Mouse (Mus musculus): ENCODE results near the gene Sp6. TPM values are rescaled to one million over a fixed set of nuclear protein-coding genes. Genes with fewer than 3 reads are reported as not detected.

Sp6 gene
- polyA plus RNA-seq, 1 experiment from 2014 or later: 3.3 TPM

DNA sequence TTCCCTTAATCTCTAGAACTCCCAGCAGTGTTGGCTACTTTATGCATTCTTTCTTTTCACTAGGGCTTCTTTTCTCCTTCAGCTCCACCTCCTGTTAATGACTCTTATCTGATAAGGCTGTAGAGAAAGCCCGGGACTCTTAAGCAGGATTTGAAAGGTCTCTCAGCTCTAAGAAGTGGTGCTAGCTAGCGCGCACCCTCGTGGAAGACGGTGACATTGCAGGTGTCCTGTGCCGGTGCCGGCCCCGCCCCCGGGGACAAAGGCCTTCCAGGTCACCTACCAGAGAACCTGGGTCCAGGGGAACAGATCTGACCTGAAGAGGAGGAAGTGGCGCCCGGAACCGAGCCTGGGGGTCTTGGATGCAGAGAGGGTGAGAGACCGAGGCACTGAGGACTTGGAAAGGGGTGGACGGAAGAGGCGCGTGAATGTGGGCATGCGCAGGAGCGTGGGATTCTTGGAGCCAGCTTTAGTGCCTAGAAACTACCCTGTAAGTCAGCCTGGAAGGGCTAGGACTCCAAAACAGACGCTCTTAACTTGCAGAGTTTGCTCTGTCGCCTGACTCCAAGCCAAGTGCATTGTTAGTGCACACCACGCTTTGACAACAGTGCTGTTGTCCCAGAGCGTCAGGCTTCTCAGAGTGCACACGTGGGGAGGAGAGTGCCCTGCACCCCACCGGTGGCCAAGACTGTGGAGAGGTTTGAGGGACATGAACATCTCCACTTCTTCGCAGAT is 16.7 kb downstream of the Sp6 start, which contains the start of gene Scrn2:
TSS of gene Scrn2 (plus strand) at position 253 of the 732 bp plus-strand sequence.
- peaks cover 19% of the 10 kb centered on the region for H3K36me3 ChIP-seq
- ATAC-seq (ENCODE audit: insufficient number of reproducible peaks, insufficient read depth, low FRiP score, low TSS enrichment, low read depth): peak; percentile 45; the same call in 1 of the 2 replicates
- peak within 1 kb of the TSS; percentile 82 for H3K9ac ChIP-seq
- H3K4me2 ChIP-seq: peak within 1 kb of the TSS; percentile 72
- peak within 1 kb of the TSS; percentile 71 for H3K4me3 ChIP-seq
- peaks cover 9% of the 10 kb centered on the region for H3K27me3 ChIP-seq
- WGBS: under 1% methylated on average over 25 of the region's 25 CpGs
- no peaks in the 10 kb centered on the region for H3K9me3 ChIP-seq
- peaks cover 26% of the 10 kb centered on the region for H3K4me1 ChIP-seq
- H3K27ac ChIP-seq: peak within 1 kb of the TSS; percentile 82

DNA sequence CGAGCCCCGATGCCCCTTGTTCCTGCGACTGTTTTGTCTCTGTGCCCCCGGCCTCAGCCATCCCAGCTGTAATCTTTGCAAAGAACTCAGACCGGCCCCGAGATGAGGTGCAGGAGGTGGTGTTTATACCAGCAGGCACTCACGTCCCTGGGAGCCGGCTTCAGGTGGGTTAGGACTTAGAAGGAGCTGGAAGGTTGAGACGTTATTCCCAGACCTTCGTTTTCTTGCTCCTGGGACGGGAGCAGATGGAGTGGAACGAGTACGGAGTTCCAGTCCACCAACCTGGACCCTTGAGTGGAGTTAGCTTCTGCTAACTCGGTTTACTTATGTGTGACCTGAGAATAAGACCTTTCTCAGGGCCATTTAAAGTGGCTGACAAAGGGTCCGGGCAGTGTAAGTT is 17.2 kb downstream of the Sp6 start:
- H3K4me2 ChIP-seq: peak overlapping the region; percentile 72
- WGBS: 14% methylated on average over 15 of the region's 15 CpGs
- peak overlapping the region; percentile 71 for H3K4me3 ChIP-seq
- peak overlapping the region; percentile 82; the same call in 1 of the 2 replicates for H3K27ac ChIP-seq
- ATAC-seq (ENCODE audit: insufficient number of reproducible peaks, insufficient read depth, low FRiP score, low TSS enrichment, low read depth): no peak
- H3K9ac ChIP-seq: peak overlapping the region; percentile 82
- H3K4me1 ChIP-seq: peaks cover 21% of the 10 kb centered on the region
- peaks cover 3% of the 10 kb centered on the region; the same call in 1 of the 2 replicates for H3K27me3 ChIP-seq
- peaks cover 19% of the 10 kb centered on the region for H3K36me3 ChIP-seq
- H3K9me3 ChIP-seq: no peaks in the 10 kb centered on the region

DNA sequence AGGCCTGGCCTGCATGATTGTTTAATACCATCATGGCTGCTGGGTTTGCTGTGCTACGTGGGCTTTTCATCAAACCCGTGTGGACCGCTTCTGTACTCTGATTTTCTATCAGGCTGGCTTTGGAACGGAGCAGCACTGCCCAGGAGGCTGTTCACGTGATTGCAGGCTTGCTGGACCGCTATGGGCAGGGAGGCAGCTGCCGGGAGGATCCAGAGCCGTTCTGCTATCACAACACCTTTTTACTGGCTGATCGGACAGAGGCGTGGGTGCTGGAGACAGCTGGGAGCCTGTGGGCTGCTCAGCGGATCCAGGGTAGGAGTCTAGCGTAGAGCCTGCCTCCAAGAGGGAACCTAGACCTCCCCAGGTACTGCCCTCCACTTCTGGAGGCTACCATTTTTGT is 18.8 kb downstream of the Sp6 start:
- Histone ChIP-seq H3K4me1 (peaks cover 13% of the 10 kb centered on the region), H3K9me3 (no peaks in the 10 kb centered on the region), H3K27me3 (no peaks in the 10 kb centered on the region), H3K4me2 (no peak overlapping the region), H3K4me3 (no peak overlapping the region), H3K36me3 (peaks cover 19% of the 10 kb centered on the region), H3K9ac (no peak overlapping the region), H3K27ac (no peak overlapping the region)
- no peak for ATAC-seq (ENCODE audit: insufficient number of reproducible peaks, insufficient read depth, low FRiP score, low TSS enrichment, low read depth)
- WGBS: 83% methylated on average over 12 of the region's 12 CpGs

DNA sequence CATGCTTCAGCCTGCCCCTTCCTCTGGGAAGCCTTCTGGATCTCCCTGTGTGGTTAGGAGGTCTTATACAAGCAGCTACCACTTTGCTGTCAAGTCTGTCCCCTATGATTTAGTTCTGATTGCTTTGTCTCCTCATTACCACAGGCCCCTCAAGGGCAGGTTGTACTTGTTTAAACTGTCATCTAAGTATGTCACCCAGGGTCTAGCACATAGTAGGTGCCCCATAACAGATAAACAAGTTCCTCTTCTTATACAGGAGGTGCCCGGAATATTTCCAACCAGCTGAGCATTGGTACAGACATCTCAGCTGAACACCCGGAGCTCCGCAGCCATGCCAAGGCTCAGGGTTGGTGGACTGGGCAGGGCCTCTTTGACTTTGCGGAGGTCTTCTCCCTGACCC is 19.3 kb downstream of the Sp6 start:
- Histone ChIP-seq H3K4me2 (no peak overlapping the region), H3K27ac (no peak overlapping the region), H3K4me3 (no peak overlapping the region), H3K27me3 (no peaks in the 10 kb centered on the region), H3K9me3 (no peaks in the 10 kb centered on the region), H3K4me1 (peaks cover 13% of the 10 kb centered on the region), H3K36me3 (peaks cover 19% of the 10 kb centered on the region), H3K9ac (peak overlapping the region; percentile 16; the same call in 1 of the 2 replicates)
- no peak for ATAC-seq (ENCODE audit: insufficient number of reproducible peaks, insufficient read depth, low FRiP score, low TSS enrichment, low read depth)
- WGBS: 92% methylated on average over 4 of the region's 4 CpGs

DNA sequence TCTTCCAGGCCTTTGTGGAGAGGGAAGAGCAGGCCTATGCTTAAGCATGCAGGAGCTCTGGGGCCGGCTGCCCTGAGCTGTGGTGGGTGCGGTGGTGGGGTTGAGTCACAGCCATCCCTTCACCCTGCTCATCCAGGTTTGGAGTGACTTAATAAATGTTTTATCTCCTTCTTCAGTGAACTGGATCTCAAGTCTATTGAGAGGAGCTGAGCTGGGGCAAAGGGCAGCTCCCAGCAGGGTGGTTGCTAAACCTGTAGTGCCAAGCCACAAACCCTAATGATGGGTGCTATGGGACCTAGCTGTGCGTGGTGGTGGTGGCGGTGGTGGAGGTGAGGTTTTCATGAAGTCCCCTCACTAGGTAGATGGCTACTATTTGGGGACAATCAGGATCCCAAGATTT is 20.6 kb downstream of the Sp6 start:
- no peak for ATAC-seq (ENCODE audit: insufficient number of reproducible peaks, insufficient read depth, low FRiP score, low TSS enrichment, low read depth)
- 93% methylated on average over 4 of the region's 4 CpGs for WGBS

GRCm38 (mm10) chr11:97036141-97036540 is 22.9 kb downstream of the Sp6 start:
- H3K36me3 ChIP-seq: peaks cover 19% of the 10 kb centered on the region
- H3K4me3 ChIP-seq: no peak overlapping the region
- peaks cover 2% of the 10 kb centered on the region; the same call in 1 of the 2 replicates for H3K4me1 ChIP-seq
- no peak overlapping the region for H3K27ac ChIP-seq
- H3K9ac ChIP-seq: no peak overlapping the region
- H3K27me3 ChIP-seq: no peaks in the 10 kb centered on the region
- H3K4me2 ChIP-seq: no peak overlapping the region
- WGBS: 79% methylated on average over 5 of the region's 5 CpGs
- H3K9me3 ChIP-seq: no peaks in the 10 kb centered on the region
- no peak for ATAC-seq (ENCODE audit: insufficient number of reproducible peaks, insufficient read depth, low FRiP score, low TSS enrichment, low read depth)

More for the DNA sequence above, 20.6 kb downstream of the Sp6 start:
- peaks cover 13% of the 10 kb centered on the region for H3K4me1 ChIP-seq
- no peak overlapping the region for H3K9ac ChIP-seq
- no peaks in the 10 kb centered on the region for H3K9me3 ChIP-seq
- H3K27me3 ChIP-seq: no peaks in the 10 kb centered on the region
- H3K27ac ChIP-seq: no peak overlapping the region
- H3K4me3 ChIP-seq: no peak overlapping the region
- no peak overlapping the region for H3K4me2 ChIP-seq
- peaks cover 19% of the 10 kb centered on the region for H3K36me3 ChIP-seq

DNA sequence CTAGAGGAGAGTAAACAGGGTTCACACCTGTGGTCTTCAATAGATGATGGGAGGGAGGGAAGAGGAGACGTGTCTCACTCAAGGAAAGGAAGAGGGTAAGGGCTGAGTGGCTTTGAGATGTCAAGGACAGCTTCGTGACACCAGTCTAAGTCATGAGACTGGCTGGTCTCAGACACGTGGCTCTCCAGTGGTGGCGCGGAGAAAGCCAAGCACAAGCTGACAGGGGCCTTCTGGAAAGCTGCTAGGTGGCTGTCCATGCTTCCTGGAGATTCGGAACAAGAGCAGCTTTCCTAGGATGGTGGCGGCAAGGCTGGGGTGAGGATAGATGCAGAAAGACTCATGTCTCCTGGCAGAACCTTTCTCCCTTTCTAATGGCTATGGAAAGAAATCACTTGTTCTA is 25.7 kb downstream of the Sp6 start:
- H3K4me3 ChIP-seq: no peak overlapping the region
- no peak for ATAC-seq (ENCODE audit: insufficient number of reproducible peaks, insufficient read depth, low FRiP score, low TSS enrichment, low read depth)
- H3K27me3 ChIP-seq: no peaks in the 10 kb centered on the region
- H3K9ac ChIP-seq: no peak overlapping the region
- no peak overlapping the region for H3K4me2 ChIP-seq
- peaks cover 9% of the 10 kb centered on the region for H3K4me1 ChIP-seq
- peaks cover 9% of the 10 kb centered on the region; the same call in 1 of the 2 replicates for H3K36me3 ChIP-seq
- H3K9me3 ChIP-seq: no peaks in the 10 kb centered on the region
- no peak overlapping the region for H3K27ac ChIP-seq
- 64% methylated on average over 7 of the region's 7 CpGs for WGBS

DNA sequence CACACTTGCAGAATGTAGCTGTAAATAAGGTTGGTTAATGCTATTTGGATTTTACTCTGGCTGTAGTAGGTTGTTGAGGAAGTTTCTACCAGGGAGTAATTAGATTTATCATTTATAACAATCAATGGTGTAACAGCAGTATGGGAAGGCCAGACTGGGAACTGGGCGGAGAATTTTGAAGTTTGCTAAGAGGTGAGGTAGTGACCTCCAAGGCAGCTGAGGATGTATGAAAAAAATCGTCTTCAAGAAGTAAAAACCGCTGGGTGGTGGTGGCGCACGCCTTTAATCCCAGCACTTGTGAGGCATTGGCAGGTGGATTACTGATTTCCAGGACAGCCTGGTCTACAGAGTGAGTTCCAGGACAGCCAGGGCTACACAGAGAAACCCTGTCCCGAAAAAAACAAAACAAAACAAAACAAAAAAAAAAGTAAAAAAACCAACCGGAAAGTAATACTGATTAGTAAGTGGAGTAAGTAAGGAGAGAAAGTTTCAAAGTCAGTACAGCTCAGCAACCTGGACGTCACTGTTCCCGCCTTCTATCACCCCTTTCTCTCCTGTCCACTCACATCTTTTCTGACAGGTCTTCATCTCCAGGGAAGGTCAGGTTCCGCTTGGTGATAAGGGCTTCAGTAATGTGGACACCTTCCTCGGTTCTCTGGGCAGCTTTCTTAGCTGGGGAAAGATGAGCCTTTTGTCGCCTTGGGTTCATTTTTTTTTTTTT is 27.3 kb downstream of the Sp6 start:
- Histone ChIP-seq H3K4me2 (peak overlapping the region; percentile 70), H3K9ac (peak overlapping the region; percentile 67; the same call in 1 of the 2 replicates), H3K4me3 (peak overlapping the region; percentile 82), H3K27me3 (no peaks in the 10 kb centered on the region), H3K4me1 (peaks cover 9% of the 10 kb centered on the region), H3K9me3 (no peaks in the 10 kb centered on the region), H3K36me3 (peaks cover 24% of the 10 kb centered on the region), H3K27ac (no peak overlapping the region)
- WGBS: 49% methylated on average over 12 of the region's 12 CpGs
- no peak for ATAC-seq (ENCODE audit: insufficient number of reproducible peaks, insufficient read depth, low FRiP score, low TSS enrichment, low read depth)

DNA sequence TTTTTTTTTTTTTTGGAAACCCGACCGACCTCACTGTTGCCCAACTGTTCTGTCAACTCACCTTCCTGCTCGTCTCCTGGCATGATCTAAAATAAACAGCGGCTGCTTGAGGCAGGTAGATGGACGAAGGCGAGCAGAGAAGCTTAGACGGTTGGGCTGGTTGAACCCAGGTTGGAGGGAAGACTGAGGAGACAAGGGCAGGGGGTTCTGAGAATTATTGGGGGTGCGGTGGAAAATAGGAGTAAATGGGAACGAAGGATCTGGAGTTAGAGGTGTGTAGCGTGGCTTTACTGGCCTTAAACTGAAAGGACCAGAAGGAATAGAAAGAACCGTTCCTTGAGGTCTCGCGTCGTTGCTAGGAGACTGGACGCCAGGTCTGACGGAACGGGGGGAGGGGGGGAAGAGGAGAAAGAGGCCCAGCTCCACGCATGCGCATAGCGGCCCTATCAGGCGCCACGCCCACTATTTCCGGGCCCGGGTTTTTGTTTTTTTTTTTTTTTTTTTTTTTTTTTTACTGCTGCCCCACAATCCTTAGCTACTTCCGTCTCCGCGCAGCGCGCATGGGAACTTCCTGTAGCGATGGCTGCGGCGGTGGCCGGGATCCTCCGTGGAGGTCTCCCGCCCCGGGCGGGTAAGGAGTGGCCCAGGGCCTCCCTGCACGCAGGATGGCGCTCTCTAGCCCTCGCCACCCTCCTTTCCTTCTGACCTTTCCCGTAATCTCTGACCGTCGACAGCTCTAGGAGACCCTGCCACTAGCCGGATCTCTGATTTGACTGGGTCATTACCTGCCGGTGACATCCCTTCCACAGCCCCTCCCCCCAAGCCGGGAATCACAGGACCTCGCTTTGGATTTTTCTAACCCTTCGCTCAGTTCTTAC is 28.1 kb downstream of the Sp6 start, which contains the start of the genes Lrrc46 and Mrpl10:
TSS of gene Lrrc46 (minus strand) at position 386 of the 878 bp plus-strand sequence.
TSS of gene Mrpl10 (plus strand) at position 539 of the 878 bp plus-strand sequence.
- H3K4me2 ChIP-seq: peak within 1 kb of the TSS; percentile 70
- H3K27ac ChIP-seq: peak within 1 kb of the TSS; percentile 60
- peaks cover 31% of the 10 kb centered on the region for H3K36me3 ChIP-seq
- peak within 1 kb of the TSS; percentile 82 for H3K4me3 ChIP-seq
- H3K9me3 ChIP-seq: no peaks in the 10 kb centered on the region
- peak; percentile 73; the same call in 1 of the 2 replicates for ATAC-seq (ENCODE audit: insufficient number of reproducible peaks, insufficient read depth, low FRiP score, low TSS enrichment, low read depth)
- under 1% methylated on average over 48 of the region's 48 CpGs for WGBS
- H3K27me3 ChIP-seq: no peaks in the 10 kb centered on the region
- peak within 1 kb of the TSS; percentile 94 for H3K9ac ChIP-seq
- peaks cover 9% of the 10 kb centered on the region for H3K4me1 ChIP-seq

DNA sequence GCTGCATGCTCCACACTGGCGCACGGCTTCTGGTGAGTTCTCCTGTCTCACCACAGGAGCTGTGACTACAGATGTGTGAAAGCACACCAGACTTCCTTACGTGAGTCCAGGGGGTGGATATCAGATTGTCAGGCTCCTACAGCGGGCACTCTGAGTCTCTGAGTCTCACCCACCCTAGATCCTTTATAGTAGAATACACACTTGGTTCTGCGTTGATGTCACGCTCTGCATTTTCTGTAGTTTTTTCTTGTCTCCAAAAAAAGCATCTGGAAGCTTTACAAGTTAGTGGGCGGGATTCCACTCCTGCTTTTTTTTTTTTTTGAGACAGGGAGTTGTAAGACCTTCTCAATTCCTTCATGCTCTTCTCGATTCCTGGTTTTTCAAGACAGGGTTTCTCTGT is 31.7 kb downstream of the Sp6 start:
- H3K9me3 ChIP-seq: no peaks in the 10 kb centered on the region
- H3K27me3 ChIP-seq: no peaks in the 10 kb centered on the region
- no peak overlapping the region for H3K9ac ChIP-seq
- H3K4me2 ChIP-seq: no peak overlapping the region
- WGBS: 93% methylated on average over 8 of the region's 8 CpGs
- peaks cover 9% of the 10 kb centered on the region for H3K4me1 ChIP-seq
- H3K36me3 ChIP-seq: peaks cover 54% of the 10 kb centered on the region
- no peak overlapping the region for H3K27ac ChIP-seq
- no peak for ATAC-seq (ENCODE audit: insufficient number of reproducible peaks, insufficient read depth, low FRiP score, low TSS enrichment, low read depth)
- no peak overlapping the region for H3K4me3 ChIP-seq

DNA sequence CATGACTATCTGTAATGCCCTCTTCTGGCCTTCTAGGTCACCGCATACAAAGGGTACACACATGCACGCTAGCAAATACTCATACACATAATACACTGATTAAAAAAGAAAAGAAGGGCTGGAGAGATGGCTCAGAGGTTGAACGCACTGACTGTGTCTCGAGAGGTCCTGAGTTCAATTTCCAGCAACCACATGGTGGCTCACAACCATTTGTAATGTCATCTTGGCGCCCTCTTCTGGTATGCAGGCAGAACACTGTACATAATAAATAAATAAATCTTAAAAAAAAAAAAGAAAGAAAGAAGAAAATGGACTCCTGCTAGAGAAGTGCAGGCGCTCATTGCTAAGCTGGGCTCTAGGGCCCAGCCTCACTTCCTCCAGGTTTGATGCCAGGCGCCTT is 32.7 kb downstream of the Sp6 start:
- WGBS: 80% methylated on average over 7 of the region's 7 CpGs
- no peaks in the 10 kb centered on the region for H3K9me3 ChIP-seq
- H3K4me1 ChIP-seq: peaks cover 15% of the 10 kb centered on the region
- H3K27me3 ChIP-seq: no peaks in the 10 kb centered on the region
- no peak overlapping the region for H3K27ac ChIP-seq
- no peak for ATAC-seq (ENCODE audit: insufficient number of reproducible peaks, insufficient read depth, low FRiP score, low TSS enrichment, low read depth)
- no peak overlapping the region for H3K9ac ChIP-seq
- H3K4me2 ChIP-seq: no peak overlapping the region
- no peak overlapping the region for H3K4me3 ChIP-seq
- H3K36me3 ChIP-seq: peaks cover 54% of the 10 kb centered on the region
